Mouse (Mus musculus): ENCODE data around the gene Golga5. TPM values are rescaled to one million over a fixed set of nuclear protein-coding genes. Genes with fewer than 3 reads are reported as not detected.

Golga5 gene
- total and polyA plus RNA-seq, 3 experiments = 25.9 to 29.3 TPM; not detected in 1

DNA sequence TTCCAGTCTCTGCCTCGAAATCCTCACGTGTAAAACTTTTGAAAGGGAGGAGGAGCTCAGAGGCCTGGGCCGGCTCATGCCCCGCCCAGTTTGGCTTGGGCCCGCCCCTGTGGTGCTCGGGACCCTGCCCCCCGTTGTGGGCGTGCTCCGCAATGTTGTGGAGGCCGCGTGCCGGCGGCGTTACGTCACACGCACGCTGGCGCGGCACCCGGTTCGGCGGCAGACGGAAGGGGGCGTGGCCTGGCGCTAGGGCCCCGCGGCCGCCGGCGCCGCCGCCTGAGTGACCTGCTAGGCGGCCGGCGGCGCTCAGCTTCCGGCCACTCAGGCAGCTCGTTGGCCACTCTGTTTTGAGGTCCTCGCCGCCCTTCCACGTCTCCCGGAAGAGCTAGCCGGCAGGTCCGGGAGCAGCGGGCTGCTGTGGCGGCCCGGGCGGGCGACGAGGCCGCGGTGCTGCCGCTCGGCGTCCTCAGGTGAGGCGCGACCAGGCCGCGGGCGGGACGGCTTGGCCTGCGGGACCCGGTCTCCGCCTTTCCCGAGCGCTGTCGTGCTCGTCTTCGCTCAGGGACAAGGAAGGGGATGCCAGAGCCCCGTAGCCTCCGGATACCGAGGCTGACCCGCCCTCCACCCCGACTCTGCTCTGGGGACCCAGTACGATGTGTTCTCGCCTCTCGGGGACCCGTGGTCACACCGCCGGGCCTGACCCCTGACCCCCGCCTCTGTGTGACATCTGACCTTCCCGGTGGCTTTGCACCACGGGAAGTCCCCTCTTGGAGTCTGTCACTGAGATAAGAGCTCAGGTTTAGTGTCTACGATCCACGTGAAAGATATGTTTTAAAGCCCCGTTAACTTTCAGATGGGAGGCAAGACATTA lies at the start of gene Golga5 (continued):
- TF ChIP-seq POLR2AphosphoS5 (IDR thresholded peaks at IDR 0.05; ENCODE audit: borderline replicate concordance, low read depth, low read length) (no peak), RAD21 (IDR thresholded peaks at IDR 0.05; ENCODE audit: low read depth, low read length) (no peak), ZMIZ1 (IDR thresholded peaks at IDR 0.05; ENCODE audit: low read depth, low read length) (no peak; the same call in 1 of the 2 replicates), TBP (IDR thresholded peaks at IDR 0.05; ENCODE audit: low read depth, low read length) (no peak), UBTF (IDR thresholded peaks at IDR 0.05; ENCODE audit: borderline replicate concordance, insufficient read depth, low read depth, low read length) (no peak)

DNA sequence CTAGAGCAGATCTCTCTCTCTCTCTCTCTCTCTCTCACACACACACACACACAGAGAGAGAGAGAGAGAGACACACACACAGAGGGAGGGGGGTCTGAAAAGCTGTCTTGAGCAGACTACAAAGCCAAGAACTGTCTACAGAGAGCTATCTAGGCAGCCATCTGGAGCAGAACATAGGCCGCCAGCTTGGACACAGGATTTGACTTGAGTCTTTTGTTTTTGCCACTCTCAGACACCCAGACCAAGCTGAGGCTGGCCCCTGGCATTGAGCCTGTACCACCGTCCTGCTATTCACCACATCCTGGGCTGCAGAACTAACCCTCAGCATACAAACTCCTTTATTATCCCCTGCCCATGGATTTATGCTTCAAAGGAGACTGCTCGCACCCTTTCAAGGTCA lies 49.4 kb upstream of the Golga5 start:
- Histone ChIP-seq H3K9ac (ENCODE audit: control insufficient read depth, low read depth, low read length, poor library complexity, severe bottlenecking) (no peak overlapping the region), H3K4me3 (ENCODE audit: control insufficient read depth in 1 of 2, insufficient read depth in 1 of 2, low read depth in 2 of 2, low read length in 2 of 2) (no peak overlapping the region), H3K79me2 (ENCODE audit: control insufficient read depth, insufficient read depth, low read length, poor library complexity) (no peaks in the 10 kb centered on the region), H3K9me3 (replicated peaks; ENCODE audit: insufficient read depth, low read length) (no peaks in the 10 kb centered on the region), H3K27me3 (ENCODE audit: control insufficient read depth in 1 of 2, insufficient read depth in 2 of 2, low read length in 2 of 2) (no peaks in the 10 kb centered on the region), H3K4me1 (ENCODE audit: control insufficient read depth in 1 of 2, insufficient read depth in 2 of 2, low read length in 2 of 2) (peaks cover 3 to 14% of the 10 kb centered on the region in 2 experiments; a peak in 3 of 4 replicates), H3K36me3 (ENCODE audit: control insufficient read depth in 1 of 2, insufficient read depth in 2 of 2, low read length in 2 of 2) (peaks cover 0 to 12% of the 10 kb centered on the region in 2 experiments; a peak in 2 of 4 replicates), H3K27ac (ENCODE audit: control insufficient read depth, low read depth, low read length) (no peak overlapping the region; the same call in 1 of the 2 replicates)
- TF ChIP-seq GATA1 (IDR thresholded peaks at IDR 0.05; ENCODE audit: low read depth, low read length) (0 out of 2 replicates have a peak, but pooled peaks have one; percentile 19), CHD2 (IDR thresholded peaks at IDR 0.05; ENCODE audit: low read length) (no peak), TAL1 (IDR thresholded peaks at IDR 0.05; ENCODE audit: low read length) (peak; percentile 23; the same call in 1 of the 2 replicates)
- peak; percentile 33 for DNase-seq (ENCODE audit: low read depth, low spot score)

DNA sequence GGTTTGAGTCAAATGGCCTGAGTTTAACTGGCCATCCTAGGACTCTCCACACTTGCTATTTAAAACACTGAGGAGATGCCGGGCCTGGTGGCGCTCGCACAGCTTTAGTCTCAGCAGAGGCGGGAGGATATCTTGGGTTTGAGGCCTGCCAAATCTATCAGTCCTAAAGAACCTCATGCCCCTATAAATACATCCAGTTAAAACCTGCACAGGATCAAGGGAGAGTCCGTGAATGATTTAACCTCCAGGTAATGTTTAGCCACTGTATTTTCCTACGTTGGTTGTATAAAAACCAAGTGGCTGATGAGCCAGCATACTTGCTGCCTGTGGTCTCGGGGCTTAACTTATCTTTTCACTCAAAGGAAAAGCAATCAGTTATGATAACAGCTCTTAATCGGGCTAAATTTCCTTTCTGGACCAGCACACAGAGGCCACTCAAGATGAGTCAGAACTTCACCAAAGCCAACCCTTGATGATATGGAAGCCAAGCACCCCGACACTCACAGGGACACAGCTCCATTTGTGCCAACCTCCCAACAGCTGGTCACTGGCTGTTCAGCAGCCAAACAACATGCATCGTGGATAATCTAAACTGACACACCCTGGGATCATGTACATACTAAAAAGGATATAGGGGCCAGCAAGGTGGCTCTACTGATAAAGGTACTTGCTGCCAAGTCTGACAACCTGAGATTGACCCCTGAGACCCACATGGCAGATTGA lies 48.6 kb upstream of the Golga5 start:
- DNase-seq (ENCODE audit: low read depth, low spot score) = peak; percentile 70
- Histone ChIP-seq H3K4me3 (ENCODE audit: control insufficient read depth in 1 of 2, insufficient read depth in 1 of 2, low read depth in 2 of 2, low read length in 2 of 2) (no peak overlapping the region), H3K79me2 (ENCODE audit: control insufficient read depth, insufficient read depth, low read length, poor library complexity) (no peaks in the 10 kb centered on the region), H3K27ac (ENCODE audit: control insufficient read depth, low read depth, low read length) (peak overlapping the region; percentile 42), H3K27me3 (ENCODE audit: control insufficient read depth in 1 of 2, insufficient read depth in 2 of 2, low read length in 2 of 2) (no peaks in the 10 kb centered on the region), H3K4me1 (ENCODE audit: control insufficient read depth in 1 of 2, insufficient read depth in 2 of 2, low read length in 2 of 2) (peaks cover 7 to 20% of the 10 kb centered on the region in 2 experiments), H3K9me3 (replicated peaks; ENCODE audit: insufficient read depth, low read length) (no peaks in the 10 kb centered on the region), H3K36me3 (ENCODE audit: control insufficient read depth in 1 of 2, insufficient read depth in 2 of 2, low read length in 2 of 2) (peaks cover 0 to 19% of the 10 kb centered on the region in 2 experiments; a peak in 2 of 4 replicates), H3K9ac (ENCODE audit: control insufficient read depth, low read depth, low read length, poor library complexity, severe bottlenecking) (no peak overlapping the region)
- peak; percentile 80 for TF ChIP-seq TCF12 (IDR thresholded peaks at IDR 0.05; ENCODE audit: low read depth, low read length)
- no peak for TF ChIP-seq POLR2AphosphoS2 (IDR thresholded peaks at IDR 0.05; ENCODE audit: low read length)
- peak; percentile 45; the same call in 1 of the 2 replicates for TF ChIP-seq RCOR1 (IDR thresholded peaks at IDR 0.05; ENCODE audit: low read depth, low read length)
- TF ChIP-seq ETS1 (IDR thresholded peaks at IDR 0.05; ENCODE audit: low read depth, low read length) = peak; percentile 80; the same call in 1 of the 2 replicates
- no peak for TF ChIP-seq CHD2 (IDR thresholded peaks at IDR 0.05; ENCODE audit: low read length)
- peak; percentile 88 for TF ChIP-seq TAL1 (IDR thresholded peaks at IDR 0.05; ENCODE audit: low read length)
- peak; percentile 65 to 68; a peak in 3 of 4 replicates for TF ChIP-seq EP300 (IDR thresholded peaks at IDR 0.05; ENCODE audit: low read depth in 1 of 2, low read length in 2 of 2)
- TF ChIP-seq GATA1 (IDR thresholded peaks at IDR 0.05; ENCODE audit: low read depth, low read length) = peak; percentile 89
